ENCODE assay signal across 11 mouse cellular contexts in genomic region chr9:62913390-62914069, GRCm38 (mm10).
"Had no signal": no experiment of that assay in that cellular context is flagged by ENCODE, and none has a peak within 500 bp of the region (broad histone marks: within the 10 kb centered on the region; RNA-seq: fewer than 3 reads in every experiment).

No protein-coding gene starts in this region.

- H3K27ac ChIP-seq: left cerebral cortex, adult 2 months; limb, embryonic 15.5 days; liver, embryonic 12.5 days; lung, embryonic 15.5 days; midbrain, embryonic 12.5 days; neural tube, embryonic 15.5 days had no signal

- H3K4me3 ChIP-seq: left cerebral cortex, adult 2 months; limb, embryonic 15.5 days; liver, embryonic 12.5 days; lung, embryonic 15.5 days; midbrain, embryonic 12.5 days; myocyte; neural tube, embryonic 15.5 days had no signal

- H3K4me2 ChIP-seq: limb, embryonic 15.5 days; liver, embryonic 12.5 days; lung, embryonic 15.5 days; midbrain, embryonic 12.5 days; neural tube, embryonic 15.5 days had no signal

- H3K9ac ChIP-seq: limb, embryonic 15.5 days; liver, embryonic 12.5 days; lung, embryonic 15.5 days; midbrain, embryonic 12.5 days; neural tube, embryonic 15.5 days had no signal

- DNase-seq: kidney, postnatal 14 days; right cerebral cortex, adult 18-20 months; right cerebral cortex, postnatal 25 days; thymus, postnatal 36 days had no signal

- H3K9me3 ChIP-seq: limb, embryonic 15.5 days; neural tube, embryonic 15.5 days had no signal

- ATAC-seq: liver, embryonic 12.5 days had no signal

- H3K27me3 ChIP-seq: limb, embryonic 15.5 days; liver, embryonic 12.5 days; lung, embryonic 15.5 days; midbrain, embryonic 12.5 days; neural tube, embryonic 15.5 days had no signal

- H3K4me1 ChIP-seq: limb, embryonic 15.5 days; liver, embryonic 12.5 days; lung, embryonic 15.5 days; midbrain, embryonic 12.5 days; neural tube, embryonic 15.5 days had no signal
